Mouse (Mus musculus) kidney, adult 2 months (tissue): ENCODE data around the gene Snta1. TPM values are rescaled to one million over a fixed set of nuclear protein-coding genes. Genes with fewer than 3 reads are reported as not detected.

Experiments
- DNase-seq: peaks from one replicate; pipeline ENCODE4 v3.0.0; 2021
- H3K27ac ChIP-seq: fragments of 200-500 bp; 2 replicates; pipeline ENCODE4 v1.5.1; 2012; ENCODE audit warnings: low read depth, low read length, control low read depth, inconsistent platforms; ENCODE audit not compliant: insufficient read depth
- H3K27me3 ChIP-seq: fragments of 200-500 bp; replicated peaks from 2 replicates; pipeline ENCODE4 v1.6.1; 2012; ENCODE audit warnings: mild to moderate bottlenecking, moderate library complexity, low read length, inconsistent platforms; ENCODE audit not compliant: control insufficient read depth, insufficient read depth
- H3K36me3 ChIP-seq: fragments of 200-500 bp; 2 replicates; pipeline ENCODE4 v1.6.1; 2012; ENCODE audit warnings: mild to moderate bottlenecking, moderate library complexity, low read length, inconsistent platforms; ENCODE audit not compliant: control insufficient read depth, insufficient read depth
- H3K4me1 ChIP-seq: fragments of 200-500 bp; 2 replicates; pipeline ENCODE4 v1.6.1; 2011; ENCODE audit warnings: low read length; ENCODE audit not compliant: control insufficient read depth, insufficient read depth
- H3K4me3 ChIP-seq: fragments of 200-500 bp; 2 replicates; pipeline ENCODE4 v1.5.1; 2011; ENCODE audit warnings: mild to moderate bottlenecking, low read depth, low read length, control low read depth; ENCODE audit not compliant: insufficient read depth
- CTCF ChIP-seq: fragments of 200-500 bp; conservative IDR thresholded peaks from 2 replicates; pipeline ENCODE4 v1.5.1; 2011; ENCODE audit warnings: low read depth, mild to moderate bottlenecking, control low read depth, low read length, moderate library complexity, mixed read lengths; ENCODE audit not compliant: insufficient read depth, insufficient read length
- POLR2A ChIP-seq: fragments of 200-500 bp; IDR thresholded peaks from one replicate; pipeline ENCODE4 v1.6.1; 2011; ENCODE audit warnings: low read depth, low read length, control low read depth
- WGBS: fragments of 180-500 bp; shearing (Covaris S2); methylation state at CpG from one replicate; pipeline ENCODE4 v1.1.7; 2018; 5-methylcytosine and 5-hydroxymethylcytosine counted together
- polyA plus RNA-seq: library from polyadenylated mRNA; depleted of rRNA; stranded (reverse); fragments of >200 nt; gene quantifications from 2 replicates; pipeline ENCODE4 v1.2.3, GENCODE M21; 2012

The Snta1 gene
- polyA plus RNA-seq, 1 experiment, result 60.5 TPM

GRCm38 (mm10) chr2:154447821-154448220 lies 39.9 kb upstream of the Snta1 start:
- 98% methylated on average over 8 of the region's 8 CpGs for WGBS
- no peaks in the 10 kb centered on the region for H3K36me3 ChIP-seq
- no peaks in the 10 kb centered on the region for H3K27me3 ChIP-seq
- no peak for DNase-seq
- H3K4me1 ChIP-seq, result no peaks in the 10 kb centered on the region; the same call in 1 of the 2 replicates
- no peak overlapping the region for H3K27ac ChIP-seq
- H3K4me3 ChIP-seq, result no peak overlapping the region
- no peak for TF ChIP-seq POLR2A
- no peak for TF ChIP-seq CTCF

- H3K27ac ChIP-seq, result no peak overlapping the region
- TF ChIP-seq CTCF (no peak), POLR2A (no peak)
Observed at GRCm38 (mm10) chr2:154440453-154440852, 32.6 kb upstream of the Snta1 start.

GRCm38 (mm10) chr2:154437191-154437527 lies 29.3 kb upstream of the Snta1 start:
- peak overlapping the region; percentile 86 for H3K4me3 ChIP-seq
- no peaks in the 10 kb centered on the region for H3K36me3 ChIP-seq
- DNase-seq, result no peak
- TF ChIP-seq POLR2A (no peak), CTCF (no peak)
- H3K4me1 ChIP-seq, result peaks cover 21% of the 10 kb centered on the region; the same call in 1 of the 2 replicates
- no peaks in the 10 kb centered on the region for H3K27me3 ChIP-seq
- 10% methylated on average over 7 of the region's 7 CpGs for WGBS
- H3K27ac ChIP-seq, result peak overlapping the region; percentile 66

More at GRCm38 (mm10) chr2:154440453-154440852, 32.6 kb upstream of the Snta1 start:
- Histone ChIP-seq H3K4me1 (peaks cover 13% of the 10 kb centered on the region; the same call in 1 of the 2 replicates), H3K27me3 (no peaks in the 10 kb centered on the region), H3K36me3 (no peaks in the 10 kb centered on the region), H3K4me3 (no peak overlapping the region)
- no peak for DNase-seq

GRCm38 (mm10) chr2:154436458-154437190 lies 28.7 kb upstream of the Snta1 start, which contains the start of gene Cbfa2t2:
TSS of gene Cbfa2t2 (plus strand) at chr2:154436481.
- Histone ChIP-seq H3K27me3 (no peaks in the 10 kb centered on the region), H3K4me1 (peaks cover 21% of the 10 kb centered on the region; the same call in 1 of the 2 replicates), H3K36me3 (no peaks in the 10 kb centered on the region), H3K4me3 (peak within 1 kb of the TSS; percentile 86), H3K27ac (peak within 1 kb of the TSS; percentile 79)
- DNase-seq, result peak; percentile 72
- TF ChIP-seq POLR2A (no peak), CTCF (no peak)
- under 1% methylated on average over 56 of the region's 70 CpGs for WGBS

GRCm38 (mm10) chr2:154436076-154436457 lies 28.2 kb upstream of the Snta1 start:
- under 1% methylated on average over 41 of the region's 44 CpGs for WGBS
- Histone ChIP-seq H3K27ac (peak overlapping the region; percentile 79), H3K4me1 (peaks cover 21% of the 10 kb centered on the region; the same call in 1 of the 2 replicates), H3K36me3 (no peaks in the 10 kb centered on the region), H3K4me3 (peak overlapping the region; percentile 43), H3K27me3 (no peaks in the 10 kb centered on the region)
- no peak for TF ChIP-seq CTCF
- no peak for TF ChIP-seq POLR2A
- DNase-seq, result peak; percentile 99

- no peaks in the 10 kb centered on the region for H3K27me3 ChIP-seq
- DNase-seq, result no peak
- TF ChIP-seq CTCF (no peak), POLR2A (no peak)
- no peaks in the 10 kb centered on the region for H3K36me3 ChIP-seq
- no peak overlapping the region for H3K27ac ChIP-seq
- no peak overlapping the region for H3K4me3 ChIP-seq
- WGBS, result 95% methylated on average over 7 of the region's 7 CpGs
- H3K4me1 ChIP-seq, result peaks cover 19% of the 10 kb centered on the region; the same call in 1 of the 2 replicates
Observed at GRCm38 (mm10) chr2:154434690-154435089, 26.8 kb upstream of the Snta1 start.

- no peak overlapping the region for H3K4me3 ChIP-seq
- H3K4me1 ChIP-seq, result peaks cover 18% of the 10 kb centered on the region; the same call in 1 of the 2 replicates
- WGBS, result 55% methylated on average over 3 of the region's 3 CpGs
- TF ChIP-seq CTCF (no peak), POLR2A (no peak)
- peak; percentile 86 for DNase-seq
- no peaks in the 10 kb centered on the region for H3K36me3 ChIP-seq
- H3K27me3 ChIP-seq, result no peaks in the 10 kb centered on the region
- H3K27ac ChIP-seq, result peak overlapping the region; percentile 17; the same call in 1 of the 2 replicates
Observed at GRCm38 (mm10) chr2:154433391-154433790, 25.5 kb upstream of the Snta1 start.
